Mouse (Mus musculus) embryonic facial prominence, embryonic 14.5 days (tissue): ENCODE data around the gene Rbm28. TPM values are rescaled to one million over a fixed set of nuclear protein-coding genes. Genes with fewer than 3 reads are reported as not detected.

Experiments used
- ATAC-seq: fragments of 200-750 bp; cut with Nextera tagmentation; 2 replicates; pipeline ENCODE4 v1.8.0; 2017; ENCODE audit warnings: low read depth, moderate number of reproducible peaks, moderate TSS enrichment
- DNase-seq: peaks from one replicate; pipeline ENCODE4 v3.0.0-alpha.2; 2015; ENCODE audit warnings: low spot score
- H3K27ac ChIP-seq: fragments of 300-500 bp; sonication (generic); replicated peaks from 2 replicates; pipeline ENCODE4 v1.5.1; 2014; ENCODE audit warnings: low read depth, mild to moderate bottlenecking, low read length, moderate library complexity
- H3K27me3 ChIP-seq: fragments of 300-500 bp; sonication (generic); replicated peaks from 2 replicates; pipeline ENCODE4 v1.6.1; 2014; ENCODE audit warnings: low read length; ENCODE audit not compliant: control insufficient read depth, insufficient read depth
- H3K36me3 ChIP-seq: fragments of 300-500 bp; sonication (generic); 2 replicates; pipeline ENCODE4 v1.6.1; 2014; ENCODE audit warnings: low read length, mixed read lengths; ENCODE audit not compliant: control insufficient read depth, insufficient read depth
- H3K4me1 ChIP-seq: fragments of 300-500 bp; sonication (generic); 2 replicates; pipeline ENCODE4 v1.6.1; 2014; ENCODE audit warnings: antibody characterized with exemption, low read length; ENCODE audit not compliant: control insufficient read depth, insufficient read depth
- H3K4me2 ChIP-seq: fragments of 300-500 bp; sonication (generic); 2 replicates; pipeline ENCODE4 v1.6.1; 2014; ENCODE audit warnings: low read depth, mild to moderate bottlenecking, low read length, moderate library complexity, mixed read lengths
- H3K4me3 ChIP-seq: fragments of 300-500 bp; sonication (generic); 2 replicates; pipeline ENCODE4 v1.5.1; 2014; ENCODE audit warnings: low read depth, mild to moderate bottlenecking, low read length
- H3K9ac ChIP-seq: fragments of 300-500 bp; sonication (generic); 2 replicates; pipeline ENCODE4 v1.6.1; 2014; ENCODE audit warnings: low read depth, mild to moderate bottlenecking, low read length, moderate library complexity, mixed read lengths
- H3K9me3 ChIP-seq: fragments of 300-500 bp; sonication (generic); 2 replicates; pipeline ENCODE4 v1.6.1; 2016; ENCODE audit warnings: low read length; ENCODE audit not compliant: control insufficient read depth
- WGBS: fragments of 180-500 bp; shearing (Covaris S2); extraction: QIAGEN DNeasy Blood & Tissue Kit; methylation state at CpG from one replicate; pipeline ENCODE4 v1.1.7; 2014; 5-methylcytosine and 5-hydroxymethylcytosine counted together
- microRNA-seq: library from miRNA; unstranded; fragments of <30 nt; microRNA quantifications from one replicate; pipeline ENCODE4, GENCODE M21; 2016; ENCODE audit warnings: borderline number of aligned reads
- polyA plus RNA-seq: library from polyadenylated mRNA; unstranded; fragments of >200 nt; fragmentation: Nextera tagmentation; extraction: Ambion mirVana; gene quantifications from 2 replicates; pipeline ENCODE4 v1.2.1, GENCODE M21; 2014

Rbm28 gene
- polyA plus RNA-seq, 1 experiment from 2014 or later = 35.9 TPM

GRCm38 (mm10) chr6:29084401-29084800 lies 80.4 kb downstream of the Rbm28 start:
- no peak overlapping the region for H3K4me2 ChIP-seq
- H3K27ac ChIP-seq = no peak overlapping the region
- H3K36me3 ChIP-seq = no peaks in the 10 kb centered on the region
- no peaks in the 10 kb centered on the region for H3K4me1 ChIP-seq
- WGBS = 39% methylated on average over 7 of the region's 7 CpGs
- no peak overlapping the region for H3K4me3 ChIP-seq
- no peaks in the 10 kb centered on the region for H3K27me3 ChIP-seq
- H3K9ac ChIP-seq = no peak overlapping the region
- ATAC-seq (no peak), DNase-seq (no peak)
- H3K9me3 ChIP-seq = no peaks in the 10 kb centered on the region

- DNase-seq (no peak), ATAC-seq (peak; percentile 59)
- Histone ChIP-seq H3K4me1 (no peaks in the 10 kb centered on the region), H3K27me3 (no peaks in the 10 kb centered on the region), H3K27ac (no peak overlapping the region), H3K9ac (no peak overlapping the region), H3K4me3 (no peak overlapping the region), H3K4me2 (no peak overlapping the region), H3K36me3 (no peaks in the 10 kb centered on the region), H3K9me3 (no peaks in the 10 kb centered on the region)
- 37% methylated on average over 9 of the region's 9 CpGs for WGBS
Observed at GRCm38 (mm10) chr6:29082776-29083354, 81.9 kb downstream of the Rbm28 start.

- Histone ChIP-seq H3K9me3 (no peaks in the 10 kb centered on the region), H3K36me3 (no peaks in the 10 kb centered on the region), H3K9ac (no peak overlapping the region), H3K4me3 (no peak overlapping the region), H3K27ac (no peak overlapping the region), H3K27me3 (no peaks in the 10 kb centered on the region), H3K4me1 (no peaks in the 10 kb centered on the region), H3K4me2 (no peak overlapping the region)
- WGBS = 79% methylated on average over 10 of the region's 10 CpGs
- no peak for ATAC-seq
- no peak for DNase-seq
Observed at GRCm38 (mm10) chr6:29081826-29082363, 82.9 kb downstream of the Rbm28 start.

GRCm38 (mm10) chr6:29079291-29079690 lies 85.5 kb downstream of the Rbm28 start:
- no peaks in the 10 kb centered on the region for H3K4me1 ChIP-seq
- no peaks in the 10 kb centered on the region for H3K36me3 ChIP-seq
- H3K4me2 ChIP-seq = no peak overlapping the region
- H3K9me3 ChIP-seq = no peaks in the 10 kb centered on the region
- no peak overlapping the region for H3K9ac ChIP-seq
- WGBS = 50% methylated on average over 4 of the region's 4 CpGs
- peak; percentile 36 for DNase-seq
- H3K4me3 ChIP-seq = no peak overlapping the region
- 0 out of 2 replicates have a peak, but pooled peaks have one; percentile 22 for ATAC-seq
- H3K27me3 ChIP-seq = no peaks in the 10 kb centered on the region
- no peak overlapping the region for H3K27ac ChIP-seq

GRCm38 (mm10) chr6:29074133-29074469 lies 90.7 kb downstream of the Rbm28 start:
- H3K9me3 ChIP-seq = no peaks in the 10 kb centered on the region
- H3K36me3 ChIP-seq = no peaks in the 10 kb centered on the region
- no peak overlapping the region for H3K27ac ChIP-seq
- no peak overlapping the region for H3K4me3 ChIP-seq
- H3K4me2 ChIP-seq = no peak overlapping the region
- ATAC-seq (no peak), DNase-seq (no peak)
- no peaks in the 10 kb centered on the region for H3K27me3 ChIP-seq
- H3K4me1 ChIP-seq = 0 out of 2 replicates have a peak, but pooled peaks cover 4% of the 10 kb centered on the region
- H3K9ac ChIP-seq = no peak overlapping the region

Small RNAs within 50 kb of the gene (microRNA-seq; reads per million reads assigned to microRNA genes)
- gene Gm24303 = not detected

Other genes starting within 250 kb of the Rbm28 start
- 0.18 TPM in 1 of 2 replicates, not detected in the other for gene Lep, start 104.8 kb downstream of the Rbm28 start, polyA plus RNA-seq
- gene Prrt4, start 14.6 kb upstream of the Rbm28 start, polyA plus RNA-seq = 0.82 and 1.4 TPM in 2 replicates
- gene Impdh1, start 51.4 kb upstream of the Rbm28 start, polyA plus RNA-seq = 47.1 and 50.7 TPM in 2 replicates
- gene Hilpda, start 107.5 kb upstream of the Rbm28 start, polyA plus RNA-seq = 44.1 and 46.5 TPM in 2 replicates
- gene Fam71f2, start 114.6 kb upstream of the Rbm28 start, polyA plus RNA-seq = 0.61 and 0.81 TPM in 2 replicates
- gene Fam71f1, start 154.1 kb upstream of the Rbm28 start, polyA plus RNA-seq = 0.17 and 0.42 TPM in 2 replicates
- gene Calu, start 183.1 kb upstream of the Rbm28 start, polyA plus RNA-seq = 575 and 595 TPM in 2 replicates
- gene Opn1sw, start 223.5 kb upstream of the Rbm28 start, polyA plus RNA-seq = 0.96 and 1.3 TPM in 2 replicates
- 19.5 and 21.3 TPM in 2 replicates for gene Ccdc136, start 231.3 kb upstream of the Rbm28 start, polyA plus RNA-seq